Mouse (Mus musculus): ENCODE measurements around the gene Gm5134. TPM values are rescaled to one million over a fixed set of nuclear protein-coding genes. Genes with fewer than 3 reads are reported as not detected.
A peak's percentile ranks its signal among the peaks of the same experiment; 100 is the strongest.

Gm5134 gene
- total RNA-seq, 2 experiments from 2014 or later, result 0.21 to 0.66 TPM

- DNase-seq (ENCODE audit: extremely low spot score in 1 of 2, low spot score in 1 of 2), result no peak
Measured at GRCm38 (mm10) chr10:75937851-75938643, 16.3 kb upstream of the Gm5134 start.

- DNase-seq (ENCODE audit: extremely low spot score in 1 of 2, low spot score in 1 of 2), result no peak
Measured at GRCm38 (mm10) chr10:75939481-75940234, 14.7 kb upstream of the Gm5134 start.

GRCm38 (mm10) chr10:75940520-75940919, 13.8 kb upstream of the Gm5134 start, which contains the start of gene Gm867:
Gene Gm867 (minus strand): TSS chr10:75940672.
- DNase-seq (ENCODE audit: extremely low spot score in 1 of 2, low spot score in 1 of 2), result no peak

- DNase-seq (ENCODE audit: extremely low spot score in 1 of 2, low spot score in 1 of 2), result no peak
Measured at GRCm38 (mm10) chr10:75941042-75941824, 13.1 kb upstream of the Gm5134 start.

GRCm38 (mm10) chr10:75942736-75943477, 11.4 kb upstream of the Gm5134 start, which contains the start of gene Vpreb3:
Gene Vpreb3 (plus strand): TSS chr10:75943057.
- DNase-seq (ENCODE audit: extremely low spot score in 1 of 2, low spot score in 1 of 2), result no peak

- no peak for DNase-seq (ENCODE audit: extremely low spot score in 1 of 2, low spot score in 1 of 2)
Measured at GRCm38 (mm10) chr10:75944066-75944772, 10.1 kb upstream of the Gm5134 start.

- DNase-seq (ENCODE audit: extremely low spot score in 1 of 2, low spot score in 1 of 2), result no peak
Measured at GRCm38 (mm10) chr10:75945213-75945612, 9.1 kb upstream of the Gm5134 start.

GRCm38 (mm10) chr10:75945896-75946295, 8.4 kb upstream of the Gm5134 start:
- DNase-seq (ENCODE audit: extremely low spot score in 1 of 2, low spot score in 1 of 2), result no peak

- no peak for DNase-seq (ENCODE audit: extremely low spot score in 1 of 2, low spot score in 1 of 2)
Measured at GRCm38 (mm10) chr10:75948079-75948478, 6.2 kb upstream of the Gm5134 start.

GRCm38 (mm10) chr10:75949053-75950045, 5.0 kb upstream of the Gm5134 start:
- DNase-seq (ENCODE audit: extremely low spot score in 1 of 2, low spot score in 1 of 2), result no peak

- no peak for DNase-seq (ENCODE audit: extremely low spot score in 1 of 2, low spot score in 1 of 2)
Measured at GRCm38 (mm10) chr10:75950791-75951210, 3.5 kb upstream of the Gm5134 start.

GRCm38 (mm10) chr10:75951424-75952050, 2.8 kb upstream of the Gm5134 start:
- peak in 1 of 2 experiments; percentile 55 for DNase-seq (ENCODE audit: extremely low spot score in 1 of 2, low spot score in 1 of 2)

GRCm38 (mm10) chr10:75973846-75974245, 19.5 kb downstream of the Gm5134 start:
- no peak for DNase-seq (ENCODE audit: extremely low spot score in 1 of 2, low spot score in 1 of 2)

- DNase-seq (ENCODE audit: extremely low spot score in 1 of 2, low spot score in 1 of 2), result no peak
Measured at GRCm38 (mm10) chr10:75975216-75975615, 20.9 kb downstream of the Gm5134 start.

- DNase-seq (ENCODE audit: extremely low spot score in 1 of 2, low spot score in 1 of 2), result no peak
Measured at GRCm38 (mm10) chr10:75978119-75978834, 24.0 kb downstream of the Gm5134 start.

GRCm38 (mm10) chr10:75978835-75979157, 24.5 kb downstream of the Gm5134 start:
- no peak for DNase-seq (ENCODE audit: extremely low spot score in 1 of 2, low spot score in 1 of 2)

- no peak for DNase-seq (ENCODE audit: extremely low spot score in 1 of 2, low spot score in 1 of 2)
Measured at GRCm38 (mm10) chr10:75979432-75979831, 25.1 kb downstream of the Gm5134 start.

Measured in layer of hippocampus, postnatal 25 days (tissue).